Mouse (Mus musculus): ENCODE measurements around the gene Nphp3. TPM values are rescaled to one million over a fixed set of nuclear protein-coding genes. Genes with fewer than 3 reads are reported as not detected.

Gene Nphp3
- total RNA-seq, 1 experiment = 6.4 TPM

DNA sequence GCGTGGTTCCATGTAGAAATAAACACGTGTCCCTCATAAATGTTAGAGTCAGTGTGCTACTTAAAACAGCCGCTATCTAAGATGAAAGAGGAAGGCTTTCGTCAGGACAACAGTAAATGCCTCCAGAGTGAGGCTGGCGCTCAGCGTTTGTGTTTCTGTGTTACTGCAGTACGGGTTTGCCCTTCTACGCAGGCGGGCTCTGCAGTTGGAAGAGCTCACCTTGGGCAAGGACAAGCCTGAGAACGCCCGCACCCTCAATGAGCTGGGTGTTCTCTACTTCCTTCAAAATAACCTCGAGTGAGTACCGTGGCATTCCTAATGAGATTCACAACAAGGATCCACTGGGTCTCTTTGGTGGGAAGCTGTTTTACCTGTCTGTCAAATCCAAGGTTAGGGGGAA lies 35.9 kb downstream of the Nphp3 start:
- H3K4me3 ChIP-seq (ENCODE audit: insufficient read depth in 1 of 2, low read depth in 1 of 2, low read length in 2 of 2, poor library complexity in 1 of 2, severe bottlenecking in 1 of 2) = no peak overlapping the region
- H3K9me3 ChIP-seq (ENCODE audit: control insufficient read depth, insufficient read depth, low read depth, low read length) = no peaks in the 10 kb centered on the region
- TF ChIP-seq CHD2 (IDR thresholded peaks at IDR 0.05; ENCODE audit: low read depth, low read length) (no peak), MAFK (IDR thresholded peaks at IDR 0.05; ENCODE audit: insufficient read depth, low read depth, low read length) (no peak), HCFC1 (IDR thresholded peaks at IDR 0.05; ENCODE audit: borderline replicate concordance, insufficient read depth, low read length) (no peak), ZC3H11A (IDR thresholded peaks at IDR 0.05; ENCODE audit: borderline replicate concordance, low read depth, low read length) (no peak), ZNF384 (IDR thresholded peaks at IDR 0.05; ENCODE audit: low read depth, low read length) (no peak)
- in situ Hi-C loops (cut with MboI; ENCODE audit: low sequenced_read_pairs in 2 of 2, unreplicated experiment in 2 of 2) = no loop called here
- no peak overlapping the region for H3K27ac ChIP-seq (ENCODE audit: insufficient read depth, low read depth, low read length, poor library complexity, severe bottlenecking)
- peaks cover 5 to 7% of the 10 kb centered on the region in 2 experiments; a peak in 3 of 4 replicates for H3K4me1 ChIP-seq (ENCODE audit: control insufficient read depth in 2 of 2, insufficient read depth in 2 of 2, low read length in 2 of 2, poor library complexity in 1 of 2)
- no peak overlapping the region for H3K9ac ChIP-seq (ENCODE audit: insufficient read depth, low read depth, low read length, poor library complexity, severe bottlenecking)
- DNase-seq (ENCODE audit: low read depth, low spot score) = no peak
- peaks cover 2% of the 10 kb centered on the region; the same call in 1 of the 2 replicates for H3K36me3 ChIP-seq (ENCODE audit: control insufficient read depth, insufficient read depth, low read length, poor library complexity, severe bottlenecking)

DNA sequence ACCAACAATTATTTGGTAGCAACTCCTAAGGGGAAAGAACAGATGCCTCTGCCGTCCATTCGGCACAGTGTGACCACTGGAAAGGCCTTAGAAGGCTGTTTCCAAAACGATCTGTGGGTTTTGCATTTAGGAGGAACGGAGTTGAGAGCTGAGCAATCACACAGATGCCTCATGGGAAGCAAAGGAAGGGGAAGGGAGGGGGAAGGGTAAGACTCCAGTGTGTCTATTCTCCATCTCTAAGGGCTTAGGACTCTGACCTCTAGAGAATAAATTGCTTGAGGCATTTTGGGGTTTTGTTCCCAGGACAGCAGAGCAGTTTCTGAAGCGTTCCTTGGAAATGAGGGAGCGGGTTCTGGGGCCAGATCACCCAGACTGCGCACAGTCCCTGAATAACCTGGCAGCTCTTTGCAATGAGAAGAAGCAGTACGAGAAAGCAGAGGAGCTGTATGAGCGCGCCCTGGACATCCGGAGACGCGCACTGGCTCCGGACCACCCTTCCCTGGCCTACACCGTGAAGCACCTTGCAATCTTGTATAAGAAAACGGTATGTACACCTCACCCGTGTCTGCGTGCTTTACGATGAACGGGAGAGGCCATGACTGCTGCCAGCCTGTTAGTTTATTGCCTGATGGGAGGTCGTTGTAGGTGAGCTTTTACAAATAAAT lies 36.8 kb downstream of the Nphp3 start:
- DNase-seq (ENCODE audit: low read depth, low spot score) = no peak
- no peak for TF ChIP-seq HCFC1 (IDR thresholded peaks at IDR 0.05; ENCODE audit: borderline replicate concordance, insufficient read depth, low read length)
- TF ChIP-seq ZNF384 (IDR thresholded peaks at IDR 0.05; ENCODE audit: low read depth, low read length) = no peak
- TF ChIP-seq MAFK (IDR thresholded peaks at IDR 0.05; ENCODE audit: insufficient read depth, low read depth, low read length) = no peak
- no peak for TF ChIP-seq CHD2 (IDR thresholded peaks at IDR 0.05; ENCODE audit: low read depth, low read length)
- no peak for TF ChIP-seq ZC3H11A (IDR thresholded peaks at IDR 0.05; ENCODE audit: borderline replicate concordance, low read depth, low read length)
- Histone ChIP-seq H3K36me3 (ENCODE audit: control insufficient read depth, insufficient read depth, low read length, poor library complexity, severe bottlenecking) (peaks cover 2% of the 10 kb centered on the region; the same call in 1 of the 2 replicates), H3K4me3 (ENCODE audit: insufficient read depth in 1 of 2, low read depth in 1 of 2, low read length in 2 of 2, poor library complexity in 1 of 2, severe bottlenecking in 1 of 2) (no peak overlapping the region; a peak in 1 of 4 replicates), H3K4me1 (ENCODE audit: control insufficient read depth in 2 of 2, insufficient read depth in 2 of 2, low read length in 2 of 2, poor library complexity in 1 of 2) (peaks cover 5 to 7% of the 10 kb centered on the region in 2 experiments; a peak in 3 of 4 replicates), H3K27ac (ENCODE audit: insufficient read depth, low read depth, low read length, poor library complexity, severe bottlenecking) (no peak overlapping the region), H3K9ac (ENCODE audit: insufficient read depth, low read depth, low read length, poor library complexity, severe bottlenecking) (no peak overlapping the region; the same call in 1 of the 2 replicates), H3K9me3 (ENCODE audit: control insufficient read depth, insufficient read depth, low read depth, low read length) (no peaks in the 10 kb centered on the region)
- in situ Hi-C loops (cut with MboI; ENCODE audit: low sequenced_read_pairs in 2 of 2, unreplicated experiment in 2 of 2) = no loop called here

- Histone ChIP-seq H3K9ac (ENCODE audit: insufficient read depth, low read depth, low read length, poor library complexity, severe bottlenecking) (no peak overlapping the region), H3K9me3 (ENCODE audit: control insufficient read depth, insufficient read depth, low read depth, low read length) (no peaks in the 10 kb centered on the region), H3K36me3 (ENCODE audit: control insufficient read depth, insufficient read depth, low read length, poor library complexity, severe bottlenecking) (peaks cover 2% of the 10 kb centered on the region; the same call in 1 of the 2 replicates), H3K4me3 (ENCODE audit: insufficient read depth in 1 of 2, low read depth in 1 of 2, low read length in 2 of 2, poor library complexity in 1 of 2, severe bottlenecking in 1 of 2) (no peak overlapping the region), H3K27ac (ENCODE audit: insufficient read depth, low read depth, low read length, poor library complexity, severe bottlenecking) (no peak overlapping the region), H3K4me1 (ENCODE audit: control insufficient read depth in 2 of 2, insufficient read depth in 2 of 2, low read length in 2 of 2, poor library complexity in 1 of 2) (peaks cover 5% of the 10 kb centered on the region in 2 experiments; a peak in 2 of 4 replicates)
- no peak for TF ChIP-seq MAFK (IDR thresholded peaks at IDR 0.05; ENCODE audit: insufficient read depth, low read depth, low read length)
- in situ Hi-C loops (cut with MboI; ENCODE audit: low sequenced_read_pairs in 2 of 2, unreplicated experiment in 2 of 2) = no loop called here
- no peak for DNase-seq (ENCODE audit: low read depth, low spot score)
These were observed 37.4 kb downstream of the Nphp3 start for GRCm38 (mm10) chr9:104039742-104040141.

- TF ChIP-seq HCFC1 (IDR thresholded peaks at IDR 0.05; ENCODE audit: borderline replicate concordance, insufficient read depth, low read length) = no peak
- TF ChIP-seq ZC3H11A (IDR thresholded peaks at IDR 0.05; ENCODE audit: borderline replicate concordance, low read depth, low read length) = no peak
- TF ChIP-seq CHD2 (IDR thresholded peaks at IDR 0.05; ENCODE audit: low read depth, low read length) = no peak
- no peak for TF ChIP-seq ZNF384 (IDR thresholded peaks at IDR 0.05; ENCODE audit: low read depth, low read length)
- no peak for TF ChIP-seq MAFK (IDR thresholded peaks at IDR 0.05; ENCODE audit: insufficient read depth, low read depth, low read length)
- no peak for DNase-seq (ENCODE audit: low read depth, low spot score)
These were observed 38.0 kb downstream of the Nphp3 start, which contains the start of gene Gm28305 for GRCm38 (mm10) chr9:104040362-104040761. Gene Gm28305, plus strand, starts transcription at chr9:104040662.

More at GRCm38 (mm10) chr9:104040362-104040761, 38.0 kb downstream of the Nphp3 start, which contains the start of gene Gm28305:
- in situ Hi-C loops (cut with MboI; ENCODE audit: low sequenced_read_pairs in 2 of 2, unreplicated experiment in 2 of 2) = no loop called here
- Histone ChIP-seq H3K9ac (ENCODE audit: insufficient read depth, low read depth, low read length, poor library complexity, severe bottlenecking) (no peak within 1 kb of the TSS), H3K27ac (ENCODE audit: insufficient read depth, low read depth, low read length, poor library complexity, severe bottlenecking) (no peak within 1 kb of the TSS), H3K4me3 (ENCODE audit: insufficient read depth in 1 of 2, low read depth in 1 of 2, low read length in 2 of 2, poor library complexity in 1 of 2, severe bottlenecking in 1 of 2) (no peak within 1 kb of the TSS; a peak in 1 of 4 replicates), H3K36me3 (ENCODE audit: control insufficient read depth, insufficient read depth, low read length, poor library complexity, severe bottlenecking) (peaks cover 2% of the 10 kb centered on the region; the same call in 1 of the 2 replicates), H3K9me3 (ENCODE audit: control insufficient read depth, insufficient read depth, low read depth, low read length) (no peaks in the 10 kb centered on the region), H3K4me1 (ENCODE audit: control insufficient read depth in 2 of 2, insufficient read depth in 2 of 2, low read length in 2 of 2, poor library complexity in 1 of 2) (peaks cover 5% of the 10 kb centered on the region in 2 experiments; a peak in 2 of 4 replicates)

Measured in ES-E14 (cell line).